Comparison of ENCODE assay signal across 9 mouse cellular contexts in genomic region chr11:46251994-46252393, GRCm38 (mm10). TPM values are rescaled to one million over a fixed set of nuclear protein-coding genes. Genes with fewer than 3 reads are reported as not detected.
DNase-seq lines count a peak whose midpoint lies in the region; ATAC-seq and TF ChIP-seq lines count a peak whose summit lies in the region.
"Had no signal": no experiment of that assay in that cellular context is flagged by ENCODE, and none has a peak within 500 bp of the region (broad histone marks: within the 10 kb centered on the region; RNA-seq: fewer than 3 reads in every experiment).

No protein-coding gene starts in this region.

- peaks cover 38% of the 10 kb centered on the region for H3K36me3 ChIP-seq in forebrain, embryonic 16.5 days (ENCODE audit: control insufficient read depth, insufficient read depth)
- H3K36me3 ChIP-seq in liver, adult 2 months (ENCODE audit: control insufficient read depth, insufficient read depth, low read length) = no peaks in the 10 kb centered on the region
- H3K36me3 ChIP-seq in neural tube, embryonic 11.5 days (ENCODE audit: control insufficient read depth, insufficient read depth, low read length) = peaks cover 4% of the 10 kb centered on the region; the same call in 1 of the 2 replicates
- no peaks in the 10 kb centered on the region; the same call in 1 of the 2 replicates for H3K36me3 ChIP-seq in stomach, embryonic 14.5 days (ENCODE audit: control insufficient read depth, insufficient read depth, low read length)

- H3K9ac ChIP-seq in forebrain, embryonic 16.5 days (replicated peaks; ENCODE audit: low read depth, low read length) = no peak overlapping the region
- no peak overlapping the region for H3K9ac ChIP-seq in liver, adult 2 months (ENCODE audit: low read depth, low read length)
- H3K9ac ChIP-seq in neural tube, embryonic 11.5 days (ENCODE audit: low read length) = no peak overlapping the region
- H3K9ac ChIP-seq in stomach, embryonic 14.5 days (replicated peaks; ENCODE audit: low read depth, low read length) = no peak overlapping the region

- no peak overlapping the region for H3K4me2 ChIP-seq in forebrain, embryonic 16.5 days (ENCODE audit: low read length)
- H3K4me2 ChIP-seq in neural tube, embryonic 11.5 days (ENCODE audit: low read depth) = no peak overlapping the region
- H3K4me2 ChIP-seq in stomach, embryonic 14.5 days (replicated peaks; ENCODE audit: low read depth, low read length) = no peak overlapping the region

- no peaks in the 10 kb centered on the region for H3K79me2 ChIP-seq in liver, adult 2 months (ENCODE audit: control insufficient read depth, insufficient read depth, low read length)

- H3K27me3 ChIP-seq in forebrain, embryonic 16.5 days (replicated peaks; ENCODE audit: control insufficient read depth, insufficient read depth, low read length) = no peaks in the 10 kb centered on the region
- no peaks in the 10 kb centered on the region for H3K27me3 ChIP-seq in liver, adult 2 months (ENCODE audit: control insufficient read depth, insufficient read depth, low read length)
- H3K27me3 ChIP-seq in neural tube, embryonic 11.5 days (ENCODE audit: control insufficient read depth, insufficient read depth, low read length) = no peaks in the 10 kb centered on the region
- no peaks in the 10 kb centered on the region for H3K27me3 ChIP-seq in stomach, embryonic 14.5 days (ENCODE audit: control insufficient read depth, insufficient read depth, low read length)
- H3K27me3 ChIP-seq: megakaryocyte, embryonic 14.5 days had no signal

- peak; percentile 65 for DNase-seq in layer of hippocampus, adult 11-12 months (ENCODE audit: low spot score)
- no peak for DNase-seq in layer of hippocampus, adult 9-10 months (ENCODE audit: low spot score)
- DNase-seq in cerebellum, adult 11-12 months = peak; percentile 57
- peak; percentile 72 for DNase-seq in kidney, adult 18-20 months
- DNase-seq in liver, adult 2 months (ENCODE audit: extremely low read depth, low read depth, low spot score) = peak; percentile 38
- DNase-seq in neural tube, embryonic 11.5 days (ENCODE audit: low spot score) = peak; percentile 66

- WGBS in forebrain, embryonic 16.5 days = 32% methylated on average over 7 of the region's 7 CpGs
- WGBS in liver, adult 2 months = 34% methylated on average over 7 of the region's 7 CpGs
- WGBS in neural tube, embryonic 11.5 days = 39% methylated on average over 7 of the region's 7 CpGs
- 29% methylated on average over 7 of the region's 7 CpGs for WGBS in stomach, embryonic 14.5 days

- H3K9me3 ChIP-seq in forebrain, embryonic 16.5 days (ENCODE audit: control insufficient read depth, low read length) = no peaks in the 10 kb centered on the region
- H3K9me3 ChIP-seq in neural tube, embryonic 11.5 days (ENCODE audit: control insufficient read depth, low read length) = no peaks in the 10 kb centered on the region
- no peaks in the 10 kb centered on the region for H3K9me3 ChIP-seq in stomach, embryonic 14.5 days (ENCODE audit: control insufficient read depth, low read depth, low read length)

- no peaks in the 10 kb centered on the region for H3K4me1 ChIP-seq in forebrain, embryonic 16.5 days (replicated peaks; ENCODE audit: control insufficient read depth, insufficient read depth, low read length)
- no peaks in the 10 kb centered on the region for H3K4me1 ChIP-seq in liver, adult 2 months (ENCODE audit: control insufficient read depth, insufficient read depth, low read length)
- H3K4me1 ChIP-seq in neural tube, embryonic 11.5 days (ENCODE audit: control insufficient read depth, insufficient read depth, low read length) = no peaks in the 10 kb centered on the region
- no peaks in the 10 kb centered on the region for H3K4me1 ChIP-seq in stomach, embryonic 14.5 days (ENCODE audit: control insufficient read depth, insufficient read depth, low read length)

- TF ChIP-seq CTCF in liver, adult 2 months (IDR thresholded peaks at IDR 0.05; ENCODE audit: low read depth, low read length) = peak; percentile 96

- TF ChIP-seq POLR2A in liver, adult 2 months (IDR thresholded peaks at IDR 0.05; ENCODE audit: extremely low read depth, insufficient read depth, low read length) = no peak

- peak; percentile 62 for ATAC-seq in forebrain, embryonic 16.5 days
- ATAC-seq in neural tube, embryonic 11.5 days (ENCODE audit: insufficient read depth, low FRiP score, low TSS enrichment) = no peak
- 0 out of 2 replicates have a peak, but pooled peaks have one; percentile 44 for ATAC-seq in stomach, embryonic 14.5 days (ENCODE audit: insufficient number of reproducible peaks, insufficient read depth, low FRiP score, low read depth)

- no peak overlapping the region for H3K27ac ChIP-seq in forebrain, embryonic 16.5 days (ENCODE audit: low read length)
- no peak overlapping the region for H3K27ac ChIP-seq in liver, adult 2 months (replicated peaks; ENCODE audit: insufficient read depth, low read depth, low read length)
- no peak overlapping the region for H3K27ac ChIP-seq in neural tube, embryonic 11.5 days (ENCODE audit: low read depth, low read length)
- no peak overlapping the region for H3K27ac ChIP-seq in stomach, embryonic 14.5 days (ENCODE audit: low read length)

- H3K4me3 ChIP-seq in forebrain, embryonic 16.5 days (replicated peaks; ENCODE audit: low read length) = no peak overlapping the region
- no peak overlapping the region for H3K4me3 ChIP-seq in liver, adult 2 months (ENCODE audit: insufficient read depth, low read depth, low read length)
- no peak overlapping the region for H3K4me3 ChIP-seq in neural tube, embryonic 11.5 days (ENCODE audit: low read depth, low read length)
- no peak overlapping the region for H3K4me3 ChIP-seq in stomach, embryonic 14.5 days (ENCODE audit: low read depth, low read length)
- H3K4me3 ChIP-seq: megakaryocyte, embryonic 14.5 days had no signal

RNA-seq across cellular contexts. Expression of gene Fndc9, which starts 16.7 kb away (rescaled TPM):
- 3.2 and 5.3 TPM in 2 replicates for polyA plus RNA-seq in forebrain, embryonic 16.5 days (2015; fragmentation: Nextera tagmentation; extraction: Ambion mirVana)
- total RNA-seq in liver, adult 2 months (2014; rRNA removed) = not detected in 2 replicates
- not detected in 2 replicates for polyA plus RNA-seq in liver, adult 2 months (2012; rRNA removed)
- 0.50 and 0.54 TPM in 2 replicates for polyA plus RNA-seq in neural tube, embryonic 11.5 days (2014; fragmentation: Nextera tagmentation; extraction: Ambion mirVana)
- polyA plus RNA-seq in stomach, embryonic 14.5 days (2014; fragmentation: Nextera tagmentation; extraction: Ambion mirVana) = 0.18 and 0.35 TPM in 2 replicates
